Mouse (Mus musculus) bone marrow macrophage, adult 2 months (primary cell): Measurements from ENCODE around the gene Zhx3.

Source experiments
- CTCF ChIP-seq: IDR thresholded peaks from 2 replicates; pipeline ENCODE4 v1.5.1; 2012; ENCODE audit warnings: low read depth, mild to moderate bottlenecking, low read length, moderate library complexity
- POLR2A ChIP-seq: IDR thresholded peaks from 2 replicates; pipeline ENCODE4 v1.6.1; 2012; ENCODE audit warnings: mild to moderate bottlenecking, low read depth, low read length, borderline replicate concordance

- no peak for TF ChIP-seq CTCF
- no peak for TF ChIP-seq POLR2A
Observed at GRCm38 (mm10) chr2:160730797-160731116, 142.0 kb downstream of the Zhx3 start.
